Mouse (Mus musculus) liver (tissue): ENCODE measurements around the gene Gm26661.

Source experiments
- DNase-seq: peaks from one replicate; pipeline ENCODE4 v3.0.0-alpha.2; 2020; ENCODE audit warnings: mixed read lengths

The Gm26661 gene

DNA sequence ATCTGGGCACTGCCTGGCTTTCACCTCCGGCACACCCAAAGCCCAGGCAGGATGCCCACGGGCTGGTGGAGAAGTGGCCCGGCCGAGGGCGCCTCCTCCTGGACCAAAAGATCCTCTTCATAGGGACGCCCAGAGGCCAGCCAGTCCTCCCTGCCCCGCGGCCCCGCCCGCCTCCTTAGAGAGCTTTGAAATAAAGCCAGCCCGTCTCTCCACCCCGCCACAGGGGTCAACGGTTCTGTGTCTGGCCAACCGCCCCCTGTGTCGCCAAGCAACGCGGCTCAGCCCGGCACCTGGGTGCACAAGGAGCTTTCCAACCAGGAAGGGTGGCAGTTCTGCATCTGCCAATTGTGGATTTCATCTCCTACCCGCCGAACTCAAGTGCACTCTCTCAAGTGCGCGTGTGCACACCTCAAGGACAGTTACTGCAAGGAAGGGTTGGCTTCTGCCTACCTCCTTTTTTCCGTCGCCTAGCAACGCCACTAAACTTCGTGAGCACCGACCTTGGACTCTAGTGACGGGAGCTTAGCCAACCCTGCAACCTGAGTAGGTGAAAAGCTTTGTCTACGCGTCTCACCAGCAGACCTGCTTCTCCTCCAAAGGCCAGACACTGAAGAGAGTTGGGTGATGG, at the start of gene Gm26661:
Gm26661 (plus strand) TSS at position 56 of the 628 bp plus-strand sequence.
- peak; percentile 39 for DNase-seq

DNA sequence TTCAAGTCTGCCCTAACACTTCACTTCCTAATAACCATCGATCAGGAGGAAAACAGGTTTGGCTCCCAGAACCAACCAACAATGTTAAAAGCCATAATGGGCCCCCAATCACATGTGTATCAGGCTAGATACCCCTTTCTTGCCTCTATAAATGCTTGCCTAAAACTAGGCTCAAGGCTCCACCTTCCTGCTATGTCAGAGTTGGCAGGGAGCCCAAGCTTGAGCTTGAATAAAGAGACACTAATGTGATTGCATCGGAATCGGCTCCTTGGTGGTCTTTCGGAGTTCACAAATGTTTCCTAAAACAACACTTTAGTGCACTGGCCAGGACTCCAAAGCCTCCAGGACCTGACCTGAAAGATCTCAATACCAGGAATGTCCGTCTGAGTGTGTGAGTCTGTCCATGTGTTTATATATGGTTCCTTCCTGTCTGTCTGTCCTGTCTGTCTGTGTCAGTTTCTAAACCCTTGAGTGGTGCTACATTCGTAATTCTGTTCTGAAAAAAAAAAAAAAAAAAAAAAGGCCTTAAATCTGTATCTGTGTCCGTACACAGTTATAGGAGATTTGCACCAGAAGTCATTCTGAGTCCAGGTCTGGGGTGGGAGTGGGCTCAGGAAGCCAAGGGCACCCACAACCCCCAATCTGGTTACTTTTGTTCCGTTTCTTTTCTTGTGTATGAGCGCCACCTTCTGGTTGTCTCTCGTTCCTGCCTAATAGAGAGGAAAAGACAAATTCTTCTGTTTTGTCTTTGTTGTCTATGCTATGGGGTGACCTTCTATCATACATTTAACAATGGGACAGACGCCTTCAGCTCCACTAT, 42.2 kb upstream of the Gm26661 start:
- DNase-seq: peak; percentile 45

DNA sequence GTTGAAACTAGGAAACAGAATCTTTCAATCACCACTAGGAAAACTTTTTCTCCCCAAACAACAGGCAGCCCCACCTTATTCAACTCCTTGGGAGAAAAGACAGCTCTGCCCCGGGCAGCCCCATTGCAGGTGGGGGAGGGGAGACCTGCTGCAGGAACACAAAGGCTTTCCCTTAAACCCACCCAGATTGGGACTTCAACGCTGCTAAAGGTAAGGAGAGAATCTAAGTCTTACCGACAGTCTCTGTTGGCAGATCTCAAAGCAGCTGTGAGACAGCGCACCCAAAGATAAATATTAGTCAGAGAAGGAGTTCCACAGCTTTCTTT, 41.7 kb upstream of the Gm26661 start:
- peak; percentile 11 for DNase-seq

DNA sequence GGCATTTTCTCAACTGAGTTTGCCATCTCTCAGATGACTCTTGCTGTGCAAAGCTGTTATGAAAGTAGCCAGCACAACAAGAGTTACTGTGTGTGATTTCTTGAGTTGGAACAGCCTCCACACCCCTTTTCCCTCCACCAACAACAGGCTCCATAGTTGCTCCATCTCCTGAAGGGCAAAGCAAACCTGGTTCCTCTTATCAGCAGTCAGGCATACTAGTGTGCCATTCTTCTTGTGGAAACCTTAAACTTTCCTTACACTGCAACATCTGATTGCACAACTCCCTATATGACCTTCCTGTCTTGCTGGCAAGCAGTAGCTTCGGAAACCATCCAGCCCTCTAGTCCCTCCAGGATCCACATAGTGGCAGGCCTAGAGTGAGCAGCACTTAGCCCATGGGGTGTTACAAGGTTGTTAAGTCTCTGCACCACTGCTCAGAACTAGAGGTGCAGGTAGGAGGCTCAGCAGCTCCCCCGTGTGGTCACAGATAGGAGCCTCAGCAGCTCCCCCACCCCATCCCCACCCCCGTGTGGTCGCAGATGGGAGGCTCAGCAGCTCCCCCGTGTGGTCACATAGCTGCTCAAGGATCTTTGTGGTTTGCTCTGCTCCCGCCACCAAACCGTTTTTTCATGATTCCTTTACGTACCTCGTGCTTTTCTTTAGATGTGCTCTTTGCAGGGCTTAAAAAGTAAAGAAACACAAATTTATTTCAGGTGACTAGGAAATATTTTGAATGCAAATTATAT, 25.6 kb upstream of the Gm26661 start:
- peak; percentile 88 for DNase-seq

DNA sequence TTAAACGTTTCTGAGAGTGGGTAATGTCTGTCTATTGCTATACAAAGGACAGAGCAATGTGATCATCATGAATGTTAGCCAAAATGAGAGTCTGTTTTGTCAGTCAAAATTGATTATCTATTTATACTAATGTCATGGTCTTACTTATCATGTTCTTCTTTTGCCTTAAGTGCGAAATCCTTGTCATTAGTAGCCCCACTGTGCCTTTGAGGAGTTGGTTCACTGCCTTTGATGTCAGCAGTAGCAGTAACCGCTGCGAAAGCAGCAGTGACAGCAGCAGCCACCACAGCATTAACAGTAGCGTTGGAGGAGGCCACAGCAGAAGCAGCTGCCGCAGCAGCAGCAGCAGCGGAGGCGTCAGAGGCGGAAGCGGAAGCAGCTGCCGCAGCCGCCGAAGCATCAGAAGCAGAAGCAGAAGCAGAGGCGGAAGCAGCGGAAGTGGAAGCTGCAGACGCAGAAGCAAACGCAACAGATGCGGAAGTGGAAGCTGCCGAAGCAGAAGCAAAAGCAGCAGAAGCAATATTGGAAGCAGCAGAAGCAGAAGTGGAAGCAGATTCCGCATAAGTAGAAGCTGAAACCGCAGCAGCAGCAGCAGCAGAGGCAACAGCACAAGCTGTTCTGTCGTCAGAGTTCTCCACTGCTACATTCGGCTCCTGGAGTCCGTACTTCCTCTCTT, 17.5 kb upstream of the Gm26661 start:
- DNase-seq: peak; percentile 73

DNA sequence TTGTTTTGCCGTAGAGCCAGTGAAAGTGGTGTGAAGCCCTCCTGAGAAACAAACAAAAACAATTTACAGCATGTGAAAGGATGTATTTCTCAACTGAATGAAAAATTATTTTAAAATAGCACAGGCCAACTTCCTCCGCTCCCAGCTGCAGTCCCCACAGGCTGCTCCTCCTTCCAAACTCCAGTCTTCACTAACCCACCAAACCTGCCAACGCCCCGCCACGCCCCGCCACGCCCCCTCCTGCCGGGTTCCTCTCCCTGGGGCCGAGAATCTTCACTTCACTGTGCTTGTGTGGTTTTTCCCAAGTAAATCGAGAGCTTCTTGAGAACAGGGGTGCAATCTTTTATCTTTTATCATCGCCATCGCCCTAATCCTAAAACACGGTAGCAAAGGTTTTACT, 5.3 kb upstream of the Gm26661 start:
- DNase-seq: peak; percentile 66

DNA sequence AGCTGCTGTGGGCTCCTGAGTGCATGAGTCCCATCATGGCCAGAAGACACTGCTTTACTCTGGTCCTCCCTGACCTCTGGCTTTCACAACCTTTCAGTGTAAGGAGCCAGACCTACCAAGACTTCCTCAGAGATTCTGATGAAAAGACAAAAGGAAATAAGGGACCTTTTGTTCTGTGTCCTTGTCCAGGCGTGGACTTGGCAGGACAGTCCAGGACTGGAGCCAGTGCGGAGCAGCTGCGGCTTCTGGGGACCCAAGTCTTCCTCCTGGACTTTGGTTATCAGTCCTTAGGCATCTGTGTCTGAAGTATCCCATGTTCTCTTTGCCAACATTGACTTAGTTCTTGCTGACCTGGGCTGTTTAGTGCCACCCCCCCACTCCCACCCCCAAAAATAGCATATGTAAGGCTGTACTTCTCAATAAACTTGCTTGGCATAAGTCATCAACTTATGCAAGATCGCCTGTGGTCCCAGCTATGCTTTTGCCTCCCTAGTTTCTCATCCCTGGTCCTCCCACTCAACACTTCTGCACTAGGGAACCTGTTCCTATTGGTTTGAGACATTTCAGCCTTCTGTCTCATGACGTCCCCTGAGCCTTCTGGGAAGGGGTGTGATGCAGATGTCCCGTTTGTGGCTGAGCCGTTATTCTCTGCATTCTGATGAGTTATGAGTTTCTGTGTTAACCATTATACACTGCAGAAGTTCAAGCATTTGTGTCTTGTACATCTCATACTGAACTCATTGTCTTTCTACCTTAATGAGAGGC, 1.9 kb upstream of the Gm26661 start:
- DNase-seq: no peak

DNA sequence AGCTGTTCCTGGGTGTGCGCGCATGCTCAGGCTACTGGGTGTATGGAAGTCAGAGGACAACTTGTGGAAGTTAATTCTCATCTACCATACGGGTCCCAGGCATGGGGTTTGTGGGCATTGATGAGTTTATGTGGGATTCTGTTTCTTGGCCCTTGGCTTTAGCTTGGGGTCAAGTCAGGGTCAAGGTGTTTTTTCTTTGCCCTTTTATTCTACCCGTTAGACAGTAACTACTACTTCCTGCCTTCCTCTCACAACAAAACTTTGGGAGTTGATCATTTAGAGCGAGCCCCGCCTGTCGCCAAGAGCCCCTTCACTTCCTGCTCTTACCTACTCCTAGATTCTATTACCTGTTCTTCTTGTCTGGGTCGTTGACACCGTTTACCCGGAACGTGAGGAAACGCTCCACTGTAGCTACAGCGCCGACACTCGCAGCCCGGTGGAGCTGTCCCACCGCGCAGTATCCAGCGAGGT, 291 bp upstream of the Gm26661 start:
- no peak for DNase-seq

DNA sequence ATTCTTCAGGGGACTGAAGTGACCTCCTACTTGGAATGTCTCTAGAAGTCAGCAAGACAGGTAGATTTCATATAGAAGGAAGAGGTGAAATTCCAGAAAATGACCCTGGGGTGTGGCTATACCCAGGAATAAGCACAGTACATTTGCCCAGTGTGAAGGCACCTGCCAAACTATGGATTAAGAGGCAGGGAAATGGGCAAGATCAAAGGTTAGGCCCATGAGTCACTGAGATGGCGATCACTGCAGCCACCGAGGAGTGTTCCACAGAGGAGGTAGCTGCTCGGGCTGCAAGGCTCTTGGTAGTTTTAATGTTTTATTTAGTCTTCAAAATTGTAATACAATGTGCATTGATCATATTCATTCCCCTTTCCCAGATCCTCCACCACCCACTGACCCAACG, 4.6 kb downstream of the Gm26661 start:
- DNase-seq: no peak

DNA sequence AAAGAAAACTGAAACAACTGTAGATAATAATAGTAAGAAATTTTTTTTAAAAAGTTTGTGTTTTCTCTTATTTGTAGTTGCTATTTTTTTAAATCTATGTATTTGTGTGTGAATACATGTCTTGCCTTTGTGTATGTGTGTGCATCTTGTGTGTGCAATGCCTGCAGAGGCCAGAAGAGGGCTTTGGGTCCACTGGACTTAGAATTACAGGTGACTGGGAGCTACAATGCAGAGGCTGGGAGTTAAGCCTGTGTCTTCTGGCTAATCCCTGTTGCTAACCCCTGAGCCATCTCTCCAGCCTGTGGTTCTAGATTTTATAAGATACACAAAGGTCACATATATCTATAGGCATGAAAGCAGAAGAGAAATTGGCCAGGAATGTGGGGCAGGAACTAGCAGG, 9.2 kb downstream of the Gm26661 start:
- DNase-seq: no peak

DNA sequence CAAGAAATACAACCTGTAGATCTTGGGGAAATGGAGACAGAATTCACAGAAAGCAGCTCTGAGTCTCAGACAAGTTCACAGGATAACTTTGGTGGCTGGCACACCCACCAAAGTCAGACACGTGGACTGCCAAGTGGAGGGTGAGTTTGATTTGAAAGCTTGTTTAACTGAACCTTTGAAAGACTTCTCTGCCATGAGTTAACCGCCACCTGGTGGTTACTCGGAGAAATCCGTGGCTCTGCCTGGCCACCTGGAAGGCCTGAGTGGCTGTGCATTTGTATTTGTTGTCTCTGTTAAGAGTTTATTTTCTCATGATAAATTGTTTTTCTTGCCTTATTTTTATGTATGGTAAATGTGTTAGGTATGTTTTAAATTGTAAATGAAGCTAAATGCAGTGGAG, 10.4 kb downstream of the Gm26661 start:
- peak; percentile 19 for DNase-seq

DNA sequence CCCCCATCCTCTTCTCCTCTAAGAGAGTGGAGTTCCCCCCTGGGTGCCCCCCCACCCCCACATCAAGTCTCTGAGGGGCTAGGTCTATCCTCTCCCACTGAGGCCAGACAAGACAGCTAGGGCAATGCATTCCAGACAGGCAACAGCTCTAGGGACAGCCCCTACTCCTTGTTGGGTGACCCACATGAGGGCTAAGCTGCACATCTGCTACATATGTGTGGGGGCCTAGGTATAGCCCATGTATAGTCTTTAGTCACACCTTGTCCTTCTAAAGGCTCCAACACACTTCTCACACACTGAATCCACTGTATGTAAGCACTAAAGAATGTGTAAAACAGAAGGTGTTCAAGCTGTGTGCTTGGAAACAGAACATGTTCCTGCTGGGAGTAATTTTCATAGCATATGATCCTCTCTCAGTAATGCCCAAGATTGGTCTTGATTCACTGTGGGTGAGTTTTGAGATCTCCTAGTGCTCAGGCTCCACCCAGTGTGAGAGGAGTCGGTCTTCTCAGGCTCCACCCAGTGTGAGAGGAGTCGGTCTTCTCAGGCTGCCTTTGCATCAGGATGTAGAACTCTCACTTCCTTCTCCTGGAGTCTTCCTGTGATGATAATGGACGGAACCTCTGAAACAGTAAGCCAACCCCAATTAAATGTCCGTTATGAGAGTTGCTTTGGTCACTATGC, 12.6 kb downstream of the Gm26661 start:
- DNase-seq: no peak

DNA sequence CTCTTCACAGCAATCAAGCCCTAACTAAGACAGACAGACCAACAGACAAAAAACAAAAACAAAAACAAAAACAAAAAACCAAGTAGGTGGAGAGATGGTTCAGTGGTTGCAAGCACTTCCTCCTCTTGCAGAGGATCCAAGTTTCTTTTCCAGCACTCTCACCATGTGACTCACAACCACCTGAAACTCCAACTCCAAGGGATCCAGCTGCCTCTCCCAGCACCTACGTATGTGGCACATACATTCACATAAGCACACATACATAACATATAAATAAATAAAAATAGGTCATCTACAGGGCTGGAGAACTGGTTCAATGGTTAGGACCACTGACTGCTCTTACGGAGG, 13.1 kb downstream of the Gm26661 start:
- no peak for DNase-seq

DNA sequence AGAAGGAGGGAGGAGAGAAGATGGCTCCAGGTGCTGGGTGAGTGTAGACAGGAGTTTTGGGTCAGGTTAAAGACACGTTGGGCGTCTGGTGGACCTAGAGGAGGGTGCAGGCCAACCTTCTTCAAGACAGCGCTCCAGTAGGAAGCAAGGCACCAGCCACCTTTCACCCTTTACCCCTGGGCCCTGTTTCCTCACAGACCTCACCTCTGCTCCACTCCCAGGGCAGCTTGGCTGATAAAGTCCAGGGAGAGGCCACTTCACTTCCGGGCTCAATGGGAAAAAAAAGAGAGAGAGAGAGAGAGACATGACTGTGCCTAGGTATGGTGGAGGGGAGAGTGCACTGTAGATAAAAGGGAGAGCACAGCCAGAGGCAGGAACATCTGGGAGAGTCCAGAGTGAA, 16.3 kb downstream of the Gm26661 start:
- no peak for DNase-seq

DNA sequence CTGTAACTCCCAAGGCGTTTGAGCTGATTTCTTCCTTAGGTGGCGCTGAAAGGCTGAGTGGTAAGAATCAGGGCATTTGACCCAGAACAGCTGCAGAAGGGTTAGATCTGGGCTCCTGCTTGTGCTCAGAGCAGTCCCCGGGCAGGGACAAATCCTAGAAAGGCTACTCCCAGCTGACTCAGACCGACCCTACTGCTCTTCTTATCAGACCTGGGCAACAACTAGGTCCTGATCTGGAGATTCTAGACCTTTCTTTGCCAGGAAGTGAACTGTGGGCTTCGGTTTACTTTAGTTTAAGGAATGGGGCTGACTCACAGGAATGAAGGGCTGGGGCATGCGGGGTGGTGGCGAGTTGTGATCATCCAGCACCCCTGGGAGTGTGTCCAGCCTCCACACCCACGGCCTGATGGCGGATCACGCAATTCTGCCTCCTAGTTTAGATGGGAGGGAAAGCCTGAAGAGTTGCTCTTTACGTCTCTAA, 17.2 kb downstream of the Gm26661 start:
- DNase-seq: no peak

DNA sequence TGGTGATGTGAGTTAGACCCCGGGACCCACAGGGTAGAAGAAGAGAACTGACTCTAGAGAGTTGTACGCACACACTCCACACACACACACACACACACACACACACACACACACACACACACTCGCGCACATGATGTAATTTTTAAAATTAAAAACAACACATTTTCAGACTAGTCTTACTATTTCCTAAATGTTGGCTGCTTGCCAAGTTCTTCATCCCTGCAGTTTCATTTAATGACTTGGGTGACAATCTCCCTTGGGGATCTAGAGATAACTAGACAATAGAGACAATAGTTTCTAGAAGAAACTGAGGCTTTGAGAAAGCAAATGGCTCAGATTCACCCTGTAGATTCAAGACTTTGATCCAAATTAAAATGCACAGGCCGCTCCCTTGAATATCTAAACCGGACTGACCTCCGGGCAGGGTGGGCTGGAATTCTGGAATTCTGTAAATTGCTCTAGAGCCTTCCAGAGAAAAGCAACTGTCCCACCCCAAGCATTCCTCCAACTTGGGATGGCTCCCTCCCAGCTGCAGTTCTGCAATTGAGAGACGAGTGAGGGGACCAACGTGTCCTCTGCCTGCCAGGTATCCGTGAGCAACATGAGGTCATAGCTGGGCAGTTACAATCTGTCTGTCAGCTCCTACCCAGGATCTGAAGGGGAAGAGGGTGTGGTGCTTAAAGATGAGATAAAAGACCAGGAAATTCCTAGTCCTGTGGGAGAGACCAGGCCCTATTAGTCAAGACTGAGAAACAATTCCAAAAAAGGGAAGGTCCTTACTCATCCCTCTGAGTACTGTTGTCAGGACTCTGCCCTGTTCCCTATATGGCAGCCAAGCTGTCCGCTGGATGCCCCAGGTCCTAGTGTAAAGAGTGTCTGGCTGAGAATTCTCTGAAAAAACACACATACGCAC, 17.9 kb downstream of the Gm26661 start:
- no peak for DNase-seq

DNA sequence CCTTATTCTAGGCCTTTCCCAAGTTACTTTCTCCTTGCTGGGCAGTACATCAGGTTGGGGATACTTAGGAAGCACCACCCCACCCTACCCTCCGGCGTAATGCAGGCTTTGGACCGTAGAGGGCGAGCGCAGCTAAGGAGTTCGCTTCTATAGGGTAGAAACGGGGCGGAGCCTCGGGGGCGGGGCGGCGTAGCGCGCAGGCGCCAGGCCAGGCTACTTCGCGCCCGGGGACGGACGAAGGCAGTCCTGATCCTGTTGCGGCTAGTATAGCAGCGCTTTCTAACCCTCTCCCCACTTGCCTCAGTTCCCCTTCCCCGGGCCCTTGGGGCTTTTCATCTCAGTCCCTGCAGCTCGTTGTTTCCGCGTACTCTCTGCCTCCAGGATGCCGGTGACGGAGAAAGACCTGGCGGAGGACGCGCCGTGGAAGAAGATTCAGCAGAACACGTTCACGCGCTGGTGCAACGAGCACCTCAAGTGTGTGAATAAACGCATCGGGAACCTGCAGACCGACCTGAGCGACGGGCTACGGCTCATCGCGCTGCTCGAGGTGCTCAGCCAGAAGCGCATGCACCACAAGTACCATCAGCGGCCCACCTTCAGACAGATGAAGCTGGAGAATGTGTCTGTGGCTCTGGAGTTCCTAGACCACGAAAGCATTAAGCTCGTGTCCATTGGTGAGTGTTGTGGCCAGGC, 26.5 kb downstream of the Gm26661 start, which contains the start of gene Flnb:
Flnb (plus strand) TSS at position 188 of the 693 bp plus-strand sequence.
- peak; percentile 92 for DNase-seq

DNA sequence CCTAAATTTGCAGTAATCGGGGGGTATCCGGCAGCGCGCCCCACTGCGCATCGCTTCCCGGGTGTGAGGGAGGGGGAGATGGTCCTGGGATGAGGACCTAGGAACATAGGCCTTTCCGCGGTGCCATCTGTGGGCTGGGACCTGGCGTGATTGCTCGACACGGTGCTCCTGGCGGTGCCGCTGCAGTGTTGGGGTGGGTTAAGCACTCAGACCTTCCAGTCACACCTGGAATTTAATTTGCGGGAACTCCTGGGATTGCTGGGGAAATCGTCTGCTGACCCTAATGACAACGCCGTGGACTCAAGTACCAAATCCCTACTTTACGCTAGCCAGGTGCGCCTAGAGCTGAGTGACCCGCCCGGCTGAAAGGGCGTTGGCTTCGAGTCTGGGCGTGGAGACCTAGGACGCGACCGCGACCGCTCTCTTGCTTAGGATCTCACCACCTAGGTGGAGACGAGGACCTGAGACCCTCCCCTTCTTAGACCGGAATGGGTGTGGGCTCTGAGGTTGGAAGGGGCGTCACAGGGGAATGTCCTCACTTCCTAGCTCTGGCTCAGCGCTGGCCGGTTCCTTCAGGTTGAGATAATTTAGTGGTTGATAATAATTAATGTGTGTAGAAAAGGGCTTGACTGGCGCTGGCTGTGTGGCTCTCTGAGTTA, 27.2 kb downstream of the Gm26661 start:
- DNase-seq: peak; percentile 25

DNA sequence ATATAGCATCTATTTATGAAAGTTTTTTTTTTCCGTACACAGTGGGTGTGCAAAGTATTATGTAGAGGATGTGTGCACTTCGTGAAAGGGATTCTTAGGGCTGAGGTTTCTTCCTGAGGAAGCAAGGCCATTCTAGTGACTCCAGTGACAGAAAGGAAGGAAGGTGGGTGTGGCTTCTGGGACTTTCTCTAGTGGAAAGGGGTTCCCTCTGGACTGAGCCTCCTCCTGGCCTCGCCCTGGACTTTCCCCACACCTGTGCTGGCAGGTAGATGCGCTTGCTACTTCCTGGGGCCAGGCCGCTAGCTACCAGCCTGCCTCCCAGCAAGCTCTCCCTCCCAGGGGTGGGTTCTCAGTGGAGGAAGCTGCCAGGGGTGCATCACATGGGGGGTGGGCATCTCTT, 28.1 kb downstream of the Gm26661 start:
- DNase-seq: no peak
